Mouse (Mus musculus) limb, embryonic 11.5 days (tissue): ENCODE data around the gene Tpd52l1. TPM values are rescaled to one million over a fixed set of nuclear protein-coding genes. Genes with fewer than 3 reads are reported as not detected.
"Not testable (repeated sequence)": the region's sequence is repeated elsewhere in the genome, so short reads cannot be mapped to it uniquely, and the experiment has no call there.

Experiments
- ATAC-seq: fragments of 200-750 bp; cut with Nextera tagmentation; 2 replicates; pipeline ENCODE4 v1.8.0; 2017; ENCODE audit warnings: low read depth; ENCODE audit not compliant: insufficient number of reproducible peaks, low FRiP score, low TSS enrichment
- DNase-seq: peaks from one replicate; pipeline ENCODE4 v3.0.0-alpha.2; 2015; ENCODE audit warnings: low spot score
- H3K27ac ChIP-seq: fragments of 300-500 bp; sonication (generic); replicated peaks from 2 replicates; pipeline ENCODE4 v1.5.1; 2014; ENCODE audit warnings: low read depth, mild to moderate bottlenecking, low read length
- H3K27me3 ChIP-seq: fragments of 300-500 bp; sonication (generic); 2 replicates; pipeline ENCODE4 v1.6.1; 2014; ENCODE audit warnings: mild to moderate bottlenecking, low read length, mixed read lengths; ENCODE audit not compliant: control insufficient read depth, insufficient read depth
- H3K36me3 ChIP-seq: fragments of 300-500 bp; sonication (generic); 2 replicates; pipeline ENCODE4 v1.6.1; 2014; ENCODE audit warnings: mild to moderate bottlenecking, low read length, moderate library complexity, mixed read lengths; ENCODE audit not compliant: control insufficient read depth, insufficient read depth
- H3K4me1 ChIP-seq: fragments of 300-500 bp; sonication (generic); 2 replicates; pipeline ENCODE4 v1.6.1; 2014; ENCODE audit warnings: low read length, mixed read lengths; ENCODE audit not compliant: control insufficient read depth, insufficient read depth
- H3K4me2 ChIP-seq: fragments of 300-500 bp; sonication (generic); 2 replicates; pipeline ENCODE4 v1.6.1; 2014; ENCODE audit warnings: low read depth, mild to moderate bottlenecking, moderate library complexity; ENCODE audit not compliant: severe bottlenecking
- H3K4me3 ChIP-seq: fragments of 300-500 bp; sonication (generic); 2 replicates; pipeline ENCODE4 v1.5.1; 2014; ENCODE audit warnings: low read depth, low read length
- H3K9ac ChIP-seq: fragments of 300-500 bp; sonication (generic); 2 replicates; pipeline ENCODE4 v1.6.1; 2014; ENCODE audit warnings: mild to moderate bottlenecking, low read length
- H3K9me3 ChIP-seq: fragments of 300-500 bp; sonication (generic); 2 replicates; pipeline ENCODE4 v1.6.1; 2016; ENCODE audit warnings: low read length; ENCODE audit not compliant: control insufficient read depth
- WGBS: fragments of 180-500 bp; shearing (Covaris S2); extraction: QIAGEN DNeasy Blood & Tissue Kit; methylation state at CpG from one replicate; pipeline ENCODE4 v1.1.7; 2014; 5-methylcytosine and 5-hydroxymethylcytosine counted together
- polyA plus RNA-seq: library from polyadenylated mRNA; unstranded; fragments of >200 nt; fragmentation: Nextera tagmentation; extraction: Ambion mirVana; gene quantifications from 2 replicates; pipeline ENCODE4 v1.2.1, GENCODE M21; 2014

The Tpd52l1 gene
- polyA plus RNA-seq, 1 experiment from 2014 or later, result 39.2 TPM

DNA sequence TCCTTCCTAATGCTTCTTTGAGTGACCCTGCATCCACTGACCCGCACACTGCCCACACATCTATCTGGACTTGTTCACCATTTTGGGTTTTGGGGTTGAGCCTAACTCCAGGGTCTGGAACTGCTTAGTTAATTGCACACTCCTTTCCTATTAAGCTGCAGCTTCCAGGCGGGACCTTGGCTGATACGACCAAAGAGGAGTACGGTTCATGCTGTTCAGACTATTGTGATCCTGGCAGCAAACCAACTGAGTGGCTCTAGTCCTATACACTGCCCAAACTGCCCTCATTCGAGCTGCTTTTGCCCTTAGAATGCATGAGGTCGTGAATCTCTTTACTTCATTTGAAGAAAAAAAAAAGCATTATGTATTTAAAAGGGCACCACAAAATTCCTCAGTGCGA, 1.6 kb downstream of the Tpd52l1 start:
- H3K27me3 ChIP-seq, result no peaks in the 10 kb centered on the region
- H3K27ac ChIP-seq, result no peak overlapping the region
- no peak overlapping the region for H3K4me3 ChIP-seq
- no peaks in the 10 kb centered on the region for H3K4me1 ChIP-seq
- WGBS, result 60% methylated on average over 7 of the region's 7 CpGs
- no peaks in the 10 kb centered on the region for H3K36me3 ChIP-seq
- H3K4me2 ChIP-seq, result no peak overlapping the region
- H3K9ac ChIP-seq, result no peak overlapping the region
- no peaks in the 10 kb centered on the region for H3K9me3 ChIP-seq
- DNase-seq, result no peak
- ATAC-seq, result no peak

DNA sequence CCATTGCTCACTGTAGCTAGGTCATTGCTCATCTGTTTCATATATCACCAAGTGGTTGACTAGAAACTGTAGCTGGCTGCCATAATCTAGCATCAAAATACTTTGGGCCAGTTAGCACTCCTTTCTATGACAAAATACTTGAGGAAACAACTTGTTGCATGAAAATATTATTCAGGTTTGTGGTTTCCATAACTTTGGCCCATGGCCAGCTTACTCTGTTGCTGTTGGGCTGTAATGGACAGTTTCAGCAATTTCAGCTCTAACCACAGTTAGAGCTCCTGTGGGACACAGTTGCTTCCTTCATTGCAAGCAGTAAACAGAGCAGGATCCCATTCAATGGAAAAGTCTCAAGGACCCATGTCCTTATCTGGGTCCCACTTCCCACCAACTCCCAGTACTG, 4.3 kb downstream of the Tpd52l1 start:
- no peak for DNase-seq

DNA sequence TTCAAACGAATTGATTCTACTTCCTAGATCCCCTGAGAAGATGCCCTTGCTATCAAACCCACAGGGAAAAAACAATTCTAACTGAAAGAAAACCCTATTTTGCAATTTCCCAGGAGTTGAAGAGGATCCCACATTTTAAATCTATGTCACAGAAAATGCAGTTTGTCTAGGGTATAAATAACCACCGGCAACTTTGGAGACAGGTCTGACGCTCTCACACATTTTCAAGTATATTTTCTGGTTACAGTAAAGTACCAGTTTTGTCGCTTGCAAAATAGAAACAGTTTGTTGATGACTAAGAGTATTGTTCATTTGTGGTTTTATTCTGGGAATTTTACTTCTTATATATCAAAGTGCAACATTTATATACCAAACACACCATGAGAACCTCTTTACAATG, 9.7 kb downstream of the Tpd52l1 start:
- no peak overlapping the region for H3K27ac ChIP-seq
- DNase-seq (no peak), ATAC-seq (no peak)
- no peaks in the 10 kb centered on the region for H3K4me1 ChIP-seq
- H3K4me2 ChIP-seq, result no peak overlapping the region
- no peak overlapping the region for H3K4me3 ChIP-seq
- H3K36me3 ChIP-seq, result no peaks in the 10 kb centered on the region
- WGBS, result 79% methylated on average over 4 of the region's 4 CpGs
- no peaks in the 10 kb centered on the region for H3K9me3 ChIP-seq
- H3K9ac ChIP-seq, result no peak overlapping the region
- no peaks in the 10 kb centered on the region for H3K27me3 ChIP-seq

More for the DNA sequence above, 4.3 kb downstream of the Tpd52l1 start:
- H3K9ac ChIP-seq, result no peak overlapping the region
- no peaks in the 10 kb centered on the region for H3K9me3 ChIP-seq
- no peaks in the 10 kb centered on the region for H3K36me3 ChIP-seq
- H3K4me3 ChIP-seq, result no peak overlapping the region
- H3K27me3 ChIP-seq, result no peaks in the 10 kb centered on the region
- H3K4me1 ChIP-seq, result no peaks in the 10 kb centered on the region
- no peak for ATAC-seq
- H3K27ac ChIP-seq, result no peak overlapping the region
- no peak overlapping the region for H3K4me2 ChIP-seq

DNA sequence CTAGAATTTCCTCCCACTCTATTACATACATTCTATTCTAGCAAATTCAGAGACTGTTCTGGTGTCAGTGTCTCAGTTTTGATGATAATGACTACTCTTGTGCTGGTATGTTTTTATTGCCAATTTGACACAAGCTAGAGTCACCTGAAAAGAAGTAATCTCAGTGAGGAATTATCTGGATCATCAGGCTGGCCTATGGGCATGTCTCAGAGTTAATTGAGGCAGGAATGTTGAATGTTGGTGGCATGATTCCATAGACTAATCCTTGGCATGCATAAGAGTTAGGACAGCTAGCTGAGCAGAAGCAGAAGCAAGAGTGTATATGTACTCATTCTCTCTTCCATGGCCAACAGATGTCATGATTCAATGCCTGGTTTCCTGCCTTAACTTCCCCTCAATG, 27.8 kb downstream of the Tpd52l1 start:
- Histone ChIP-seq H3K27ac (no peak overlapping the region), H3K9ac (no peak overlapping the region), H3K27me3 (no peaks in the 10 kb centered on the region), H3K9me3 (no peaks in the 10 kb centered on the region), H3K4me3 (no peak overlapping the region), H3K36me3 (no peaks in the 10 kb centered on the region), H3K4me2 (no peak overlapping the region), H3K4me1 (no peaks in the 10 kb centered on the region)
- ATAC-seq (no peak), DNase-seq (no peak)

DNA sequence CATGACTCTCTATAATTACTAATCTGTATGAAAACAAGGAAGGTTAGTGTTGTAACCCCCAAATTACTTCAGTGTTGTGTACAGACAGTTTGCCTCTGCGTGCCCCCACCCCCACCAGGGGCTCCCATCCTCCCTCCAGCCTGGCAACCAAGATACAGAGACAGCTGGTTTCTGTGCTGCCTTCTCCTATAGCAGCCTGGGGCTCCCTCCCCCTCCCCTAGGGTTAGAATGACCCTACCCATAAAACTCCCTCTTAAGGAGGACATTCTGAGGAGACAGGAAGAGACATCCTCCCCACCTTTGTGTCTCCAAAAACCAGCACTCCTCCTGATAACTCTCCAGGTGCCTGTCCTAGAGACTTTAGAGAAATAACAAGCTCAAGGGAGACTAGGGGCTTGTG, 52.8 kb downstream of the Tpd52l1 start:
- no peak overlapping the region for H3K4me2 ChIP-seq
- no peak overlapping the region for H3K9ac ChIP-seq
- no peaks in the 10 kb centered on the region for H3K27me3 ChIP-seq
- H3K4me3 ChIP-seq, result no peak overlapping the region
- WGBS, result 9% methylated on average over 1 of the region's 1 CpGs
- 0 out of 2 replicates have a peak, but pooled peaks have one; percentile 17 for ATAC-seq
- DNase-seq, result no peak
- peaks cover 4% of the 10 kb centered on the region for H3K4me1 ChIP-seq
- no peaks in the 10 kb centered on the region for H3K36me3 ChIP-seq
- no peak overlapping the region for H3K27ac ChIP-seq
- no peaks in the 10 kb centered on the region for H3K9me3 ChIP-seq

DNA sequence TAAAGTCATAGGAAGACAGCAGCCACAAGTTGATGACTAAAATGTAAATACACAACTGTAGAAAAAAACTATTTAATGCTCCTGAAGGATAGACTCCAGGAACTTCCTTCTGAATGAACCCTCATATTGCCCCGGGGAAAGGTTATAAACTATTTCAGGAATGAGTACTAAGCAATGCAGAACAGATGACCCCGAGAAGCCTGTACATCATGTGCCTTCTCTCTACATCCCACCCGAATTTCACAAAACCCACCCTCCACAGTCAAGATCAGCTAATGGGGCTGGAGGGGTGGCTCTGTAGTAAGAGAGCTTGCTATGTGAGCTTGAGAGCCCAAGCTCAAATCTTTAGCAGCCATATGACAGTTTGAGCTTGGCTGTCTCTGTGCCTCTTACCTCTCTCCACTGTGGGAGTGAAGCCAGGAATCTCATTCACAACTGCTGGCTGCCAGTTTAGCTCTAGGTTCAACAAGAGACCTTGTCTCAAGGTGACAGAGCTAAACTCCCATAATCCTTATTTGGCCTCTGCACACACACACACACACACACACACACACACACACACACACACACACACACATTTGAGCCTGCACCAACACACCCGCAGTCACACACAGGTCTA, 54.9 kb downstream of the Tpd52l1 start:
- no peak for DNase-seq
- H3K4me1 ChIP-seq, result peaks cover 4% of the 10 kb centered on the region
- no peaks in the 10 kb centered on the region for H3K36me3 ChIP-seq
- no peaks in the 10 kb centered on the region for H3K9me3 ChIP-seq
- H3K27ac ChIP-seq, result no peak overlapping the region
- no peaks in the 10 kb centered on the region for H3K27me3 ChIP-seq
- 73% methylated on average over 4 of the region's 4 CpGs for WGBS
- ATAC-seq, result no peak
- no peak overlapping the region for H3K4me2 ChIP-seq
- H3K9ac ChIP-seq, result no peak overlapping the region
- H3K4me3 ChIP-seq, result no peak overlapping the region

DNA sequence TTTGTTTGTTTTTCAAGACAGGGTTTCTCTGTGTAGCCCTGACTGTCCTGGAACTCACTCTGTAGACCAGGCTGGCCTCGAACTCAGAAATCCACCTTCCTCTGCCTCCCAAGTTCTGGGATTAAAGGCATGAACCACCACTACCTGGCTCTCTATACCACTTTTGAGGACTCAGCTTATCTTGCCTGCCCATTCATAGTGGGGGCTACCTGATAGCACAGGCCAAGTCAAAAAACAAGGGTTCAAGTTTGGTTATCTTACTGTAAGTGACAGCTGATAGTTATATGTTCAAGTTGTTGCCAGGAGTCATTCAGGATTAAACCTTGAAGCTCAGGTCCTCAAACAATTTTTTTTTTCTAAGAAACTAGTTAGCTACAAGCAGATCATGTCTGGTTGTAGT, 57.2 kb downstream of the Tpd52l1 start:
- not testable (repeated sequence) for H3K9me3 ChIP-seq, ATAC-seq, H3K4me1 ChIP-seq, H3K4me3 ChIP-seq, H3K9ac ChIP-seq, H3K4me2 ChIP-seq, H3K27me3 ChIP-seq, H3K27ac ChIP-seq, DNase-seq, H3K36me3 ChIP-seq
- 74% methylated on average over 1 of the region's 1 CpGs for WGBS

DNA sequence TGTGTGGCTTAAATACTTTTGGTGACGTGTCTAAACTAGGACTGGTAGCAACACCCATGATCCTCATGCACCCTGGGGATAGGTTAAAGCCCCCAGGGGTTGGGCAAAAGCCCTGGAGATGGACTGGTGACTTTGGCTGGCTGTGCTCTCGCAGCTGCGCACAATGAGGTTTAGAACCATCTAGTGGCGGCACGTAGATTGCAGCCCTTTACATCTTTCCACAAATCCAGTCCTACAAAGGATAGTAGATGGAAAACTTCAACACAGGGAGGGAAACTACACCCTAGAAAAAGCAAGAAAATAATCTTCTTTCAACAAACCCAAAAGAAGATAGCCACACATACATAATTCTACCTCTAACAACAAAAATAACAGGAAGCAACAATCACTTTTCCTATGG, 75.6 kb downstream of the Tpd52l1 start:
- H3K4me2 ChIP-seq, H3K9me3 ChIP-seq, H3K4me3 ChIP-seq, H3K36me3 ChIP-seq, H3K27me3 ChIP-seq, H3K27ac ChIP-seq, DNase-seq, ATAC-seq, H3K4me1 ChIP-seq, H3K9ac ChIP-seq: not testable (repeated sequence)
- 18% methylated on average over 4 of the region's 5 CpGs for WGBS

DNA sequence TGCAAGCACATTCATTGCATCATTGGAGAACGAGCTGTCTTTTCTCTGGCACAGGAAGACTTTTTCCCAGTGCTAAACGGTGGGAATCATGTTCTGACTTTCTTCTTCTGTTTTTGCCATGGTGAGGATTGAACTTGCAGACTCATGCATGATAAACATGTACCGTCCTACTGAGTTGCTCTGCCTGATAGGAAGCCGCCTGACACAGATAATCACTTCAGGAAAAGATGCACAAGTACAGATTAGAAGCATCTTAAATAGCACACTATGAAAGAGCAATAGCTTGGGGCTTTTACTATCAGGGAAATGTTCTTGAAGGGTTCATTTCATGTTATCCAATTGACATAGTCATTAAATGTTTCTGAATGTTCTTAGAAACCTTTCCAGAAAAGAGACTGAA, 86.0 kb downstream of the Tpd52l1 start:
- no peak overlapping the region for H3K4me2 ChIP-seq
- H3K27ac ChIP-seq, result no peak overlapping the region
- ATAC-seq (no peak), DNase-seq (no peak)
- no peaks in the 10 kb centered on the region for H3K36me3 ChIP-seq
- H3K4me3 ChIP-seq, result no peak overlapping the region
- H3K4me1 ChIP-seq, result no peaks in the 10 kb centered on the region
- 86% methylated on average over 4 of the region's 4 CpGs for WGBS
- H3K9ac ChIP-seq, result no peak overlapping the region
- no peaks in the 10 kb centered on the region for H3K27me3 ChIP-seq
- no peaks in the 10 kb centered on the region for H3K9me3 ChIP-seq
